Mouse (Mus musculus) gonadal fat pad, adult 2 months (tissue): ENCODE results near the gene Zfp575. TPM values are rescaled to one million over a fixed set of nuclear protein-coding genes. Genes with fewer than 3 reads are reported as not detected.

Experiments
- DNase-seq: peaks from one replicate; pipeline ENCODE4 v3.0.0-alpha.2; 2012; ENCODE audit warnings: low read depth
- polyA plus RNA-seq: library from polyadenylated mRNA; depleted of rRNA; stranded (reverse); fragments of >200 nt; gene quantifications from 2 replicates; pipeline ENCODE4 v1.2.3, GENCODE M21; 2012; rRNA removed

Zfp575 gene
- polyA plus RNA-seq, 1 experiment = 0.04 TPM

GRCm38 (mm10) chr7:24563837-24564206 is 23.6 kb downstream of the Zfp575 start:
- no peak for DNase-seq

- no peak for DNase-seq
Observed at GRCm38 (mm10) chr7:24563191-24563836, 24.1 kb downstream of the Zfp575 start.

- no peak for DNase-seq
Observed at GRCm38 (mm10) chr7:24561450-24561849, 26.0 kb downstream of the Zfp575 start.

GRCm38 (mm10) chr7:24555786-24556185 is 31.7 kb downstream of the Zfp575 start:
- DNase-seq = no peak

GRCm38 (mm10) chr7:24551985-24552759 is 35.3 kb downstream of the Zfp575 start:
- peak; percentile 76 for DNase-seq

- no peak for DNase-seq
Observed at GRCm38 (mm10) chr7:24547534-24548036, 39.9 kb downstream of the Zfp575 start.

- peak; percentile 96 for DNase-seq
Observed at GRCm38 (mm10) chr7:24546634-24547389, 40.6 kb downstream of the Zfp575 start.

- no peak for DNase-seq
Observed at GRCm38 (mm10) chr7:24546068-24546614, 41.3 kb downstream of the Zfp575 start, which contains the start of the genes Pinlyp and Xrcc1. TSS of gene Pinlyp (minus strand) at chr7:24546118. TSS of gene Xrcc1 (plus strand) at chr7:24546289.

- no peak for DNase-seq
Observed at GRCm38 (mm10) chr7:24544506-24544905, 42.9 kb downstream of the Zfp575 start.

- peak; percentile 73 for DNase-seq
Observed at GRCm38 (mm10) chr7:24539686-24540085, 47.8 kb downstream of the Zfp575 start.

- no peak for DNase-seq
Observed at GRCm38 (mm10) chr7:24538701-24539100, 48.7 kb downstream of the Zfp575 start.

GRCm38 (mm10) chr7:24538154-24538553 is 49.3 kb downstream of the Zfp575 start:
- DNase-seq = no peak

- DNase-seq = no peak
Observed at GRCm38 (mm10) chr7:24537591-24537990, 49.9 kb downstream of the Zfp575 start.

GRCm38 (mm10) chr7:24537081-24537480 is 50.4 kb downstream of the Zfp575 start:
- DNase-seq = no peak

GRCm38 (mm10) chr7:24534301-24534700 is 53.1 kb downstream of the Zfp575 start:
- no peak for DNase-seq

Other genes with a start within 250 kb of the Zfp575 start
- 0.04 TPM in 1 of 2 replicates, not detected in the other for gene Lypd5, start 238.4 kb downstream of the Zfp575 start, polyA plus RNA-seq
- 7.3 and 10.2 TPM in 2 replicates for gene Kcnn4, start 217.4 kb downstream of the Zfp575 start, polyA plus RNA-seq
- gene Smg9, start 188.0 kb downstream of the Zfp575 start, polyA plus RNA-seq = 51.5 and 58.6 TPM in 2 replicates
- 7.9 and 10.0 TPM in 2 replicates for gene Irgc1, start 135.3 kb downstream of the Zfp575 start, polyA plus RNA-seq
- 7.1 and 11.3 TPM in 2 replicates for gene Plaur, start 125.2 kb downstream of the Zfp575 start, polyA plus RNA-seq
- gene Cadm4, start 105.6 kb downstream of the Zfp575 start, polyA plus RNA-seq = 3.0 and 5.7 TPM in 2 replicates
- gene Zfp428, start 80.6 kb downstream of the Zfp575 start, polyA plus RNA-seq = 5.2 and 6.6 TPM in 2 replicates
- gene AC161166.1, start 75.2 kb downstream of the Zfp575 start, polyA plus RNA-seq = 0.35 and 0.72 TPM in 2 replicates
- gene Irgq, start 57.0 kb downstream of the Zfp575 start, polyA plus RNA-seq = 16.0 TPM in 2 replicates
- 0.32 and 0.41 TPM in 2 replicates for gene Pinlyp, start 41.5 kb downstream of the Zfp575 start, polyA plus RNA-seq
- 39.2 and 43.6 TPM in 2 replicates for gene Xrcc1, start 41.4 kb downstream of the Zfp575 start, polyA plus RNA-seq
- gene Ethe1, start 98 bp downstream of the Zfp575 start, polyA plus RNA-seq = 13.5 and 17.7 TPM in 2 replicates
- 2.4 and 3.4 TPM in 2 replicates for gene Phldb3, start 23.1 kb upstream of the Zfp575 start, polyA plus RNA-seq
- gene Lypd3, start 48.9 kb upstream of the Zfp575 start, polyA plus RNA-seq = 1.5 and 1.9 TPM in 2 replicates
- gene Tex101, start 89.0 kb upstream of the Zfp575 start, polyA plus RNA-seq = 0.58 TPM in 1 of 2 replicates, not detected in the other
- gene BC049730, start 121.6 kb upstream of the Zfp575 start, polyA plus RNA-seq = 0.18 TPM in 1 of 2 replicates, not detected in the other
- 0.25 TPM in 1 of 2 replicates, not detected in the other for gene Gm4763, start 139.3 kb upstream of the Zfp575 start, polyA plus RNA-seq
- gene Cd177, start 172.7 kb upstream of the Zfp575 start, polyA plus RNA-seq = 1.1 and 3.3 TPM in 2 replicates
- gene Ceacam10, start 189.6 kb upstream of the Zfp575 start, polyA plus RNA-seq = 533 and 579 TPM in 2 replicates